Mouse (Mus musculus) lung, postnatal 0 days (tissue): ENCODE data around the gene Ctnnbl1. TPM values are rescaled to one million over a fixed set of nuclear protein-coding genes. Genes with fewer than 3 reads are reported as not detected.
A peak's percentile ranks its signal among the peaks of the same experiment; 100 is the strongest.

Experiments
- ATAC-seq: fragments of 200-750 bp; cut with Nextera tagmentation; 2 replicates; pipeline ENCODE4 v1.8.0; 2017; ENCODE audit warnings: moderate library complexity
- DNase-seq: peaks from one replicate; pipeline ENCODE4 v3.0.0-alpha.2; 2016; ENCODE audit warnings: low spot score
- H3K27ac ChIP-seq: fragments of 300-500 bp; sonication (generic); 2 replicates; pipeline ENCODE4 v1.5.1; 2014; ENCODE audit warnings: antibody characterized with exemption, mild to moderate bottlenecking, low read length, mixed read lengths
- H3K27me3 ChIP-seq: fragments of 300-500 bp; sonication (generic); replicated peaks from 2 replicates; pipeline ENCODE4 v1.6.1; 2014; ENCODE audit warnings: low read length, mixed read lengths; ENCODE audit not compliant: insufficient read depth
- H3K36me3 ChIP-seq: fragments of 300-500 bp; sonication (generic); 2 replicates; pipeline ENCODE4 v1.6.1; 2014; ENCODE audit warnings: low read length, mixed read lengths; ENCODE audit not compliant: insufficient read depth
- H3K4me1 ChIP-seq: fragments of 300-500 bp; sonication (generic); 2 replicates; pipeline ENCODE4 v1.6.1; 2014; ENCODE audit warnings: antibody characterized with exemption, low read depth, low read length, mixed read lengths; ENCODE audit not compliant: insufficient read depth
- H3K4me2 ChIP-seq: fragments of 300-500 bp; sonication (generic); replicated peaks from 2 replicates; pipeline ENCODE4 v1.6.1; 2014; ENCODE audit warnings: low read depth, mild to moderate bottlenecking, low read length, moderate library complexity, mixed read lengths
- H3K4me3 ChIP-seq: fragments of 300-500 bp; sonication (generic); 2 replicates; pipeline ENCODE4 v1.5.1; 2014; ENCODE audit warnings: low read depth, low read length
- H3K9ac ChIP-seq: fragments of 300-500 bp; sonication (generic); replicated peaks from 2 replicates; pipeline ENCODE4 v1.6.1; 2014; ENCODE audit warnings: low read depth, mild to moderate bottlenecking
- H3K9me3 ChIP-seq: fragments of 300-500 bp; sonication (generic); 2 replicates; pipeline ENCODE4 v1.6.1; 2016; ENCODE audit warnings: low read length, mixed read lengths
- CTCF ChIP-seq: IDR thresholded peaks from 2 replicates; pipeline ENCODE4 v1.5.1; 2016; ENCODE audit warnings: antibody characterized with exemption, mild to moderate bottlenecking
- EP300 ChIP-seq: IDR thresholded peaks from 2 replicates; pipeline ENCODE4 v1.6.1; 2016; ENCODE audit warnings: antibody characterized with exemption, mild to moderate bottlenecking, control low read depth
- WGBS: fragments of 180-500 bp; shearing (Covaris S2); extraction: QIAGEN DNeasy Blood & Tissue Kit; methylation state at CpG from one replicate; pipeline ENCODE4 v1.1.7; 2014; 5-methylcytosine and 5-hydroxymethylcytosine counted together
- polyA plus RNA-seq: library from polyadenylated mRNA; unstranded; fragments of >200 nt; fragmentation: Nextera tagmentation; extraction: Ambion mirVana; gene quantifications from 2 replicates; pipeline ENCODE4 v1.2.1, GENCODE M21; 2015

The Ctnnbl1 gene
- polyA plus RNA-seq, 1 experiment from 2014 or later = 30.8 TPM

- H3K9me3 ChIP-seq = no peaks in the 10 kb centered on the region
- no peak overlapping the region for H3K9ac ChIP-seq
- DNase-seq (no peak), ATAC-seq (peak; percentile 21; the same call in 1 of the 2 replicates)
- H3K4me3 ChIP-seq = no peak overlapping the region
- H3K4me1 ChIP-seq = no peaks in the 10 kb centered on the region
- no peak for TF ChIP-seq CTCF
- TF ChIP-seq EP300 = no peak
- no peak overlapping the region for H3K4me2 ChIP-seq
- WGBS = 63% methylated on average over 8 of the region's 8 CpGs
- H3K27ac ChIP-seq = no peak overlapping the region
- H3K27me3 ChIP-seq = no peaks in the 10 kb centered on the region
- no peaks in the 10 kb centered on the region for H3K36me3 ChIP-seq
These were observed 99.8 kb downstream of the Ctnnbl1 start for GRCm38 (mm10) chr2:157837050-157837449.

- TF ChIP-seq CTCF = no peak
- no peak for TF ChIP-seq EP300
- Histone ChIP-seq H3K9ac (no peak overlapping the region), H3K27me3 (no peaks in the 10 kb centered on the region), H3K9me3 (no peaks in the 10 kb centered on the region), H3K4me3 (no peak overlapping the region), H3K4me1 (no peaks in the 10 kb centered on the region), H3K27ac (no peak overlapping the region), H3K36me3 (no peaks in the 10 kb centered on the region), H3K4me2 (no peak overlapping the region)
- DNase-seq (no peak), ATAC-seq (no peak)
- WGBS = 81% methylated on average over 13 of the region's 13 CpGs
These were observed 101.2 kb downstream of the Ctnnbl1 start for GRCm38 (mm10) chr2:157838206-157838923.

- Histone ChIP-seq H3K9me3 (no peaks in the 10 kb centered on the region), H3K27me3 (no peaks in the 10 kb centered on the region), H3K27ac (no peak overlapping the region), H3K36me3 (no peaks in the 10 kb centered on the region), H3K9ac (no peak overlapping the region), H3K4me1 (no peaks in the 10 kb centered on the region), H3K4me2 (no peak overlapping the region), H3K4me3 (no peak overlapping the region)
- ATAC-seq (peak; percentile 43; the same call in 1 of the 2 replicates), DNase-seq (peak; percentile 38)
- no peak for TF ChIP-seq CTCF
- TF ChIP-seq EP300 = no peak
These were observed 103.5 kb downstream of the Ctnnbl1 start for GRCm38 (mm10) chr2:157840641-157841078.

GRCm38 (mm10) chr2:157841121-157841520 lies 103.9 kb downstream of the Ctnnbl1 start:
- H3K9ac ChIP-seq = no peak overlapping the region
- H3K9me3 ChIP-seq = no peaks in the 10 kb centered on the region
- TF ChIP-seq EP300 (no peak), CTCF (no peak)
- H3K4me2 ChIP-seq = no peak overlapping the region
- no peak overlapping the region for H3K4me3 ChIP-seq
- DNase-seq (no peak), ATAC-seq (no peak)
- 69% methylated on average over 6 of the region's 6 CpGs for WGBS
- no peaks in the 10 kb centered on the region for H3K36me3 ChIP-seq
- H3K27me3 ChIP-seq = no peaks in the 10 kb centered on the region
- H3K27ac ChIP-seq = no peak overlapping the region
- no peaks in the 10 kb centered on the region for H3K4me1 ChIP-seq

- Histone ChIP-seq H3K27me3 (no peaks in the 10 kb centered on the region), H3K4me3 (no peak overlapping the region), H3K27ac (no peak overlapping the region), H3K9ac (no peak overlapping the region), H3K36me3 (no peaks in the 10 kb centered on the region), H3K4me1 (no peaks in the 10 kb centered on the region), H3K9me3 (no peaks in the 10 kb centered on the region), H3K4me2 (no peak overlapping the region)
- DNase-seq (peak; percentile 30), ATAC-seq (peak; percentile 60)
- TF ChIP-seq EP300 (no peak), CTCF (no peak)
- 36% methylated on average over 2 of the region's 2 CpGs for WGBS
These were observed 107.5 kb downstream of the Ctnnbl1 start for GRCm38 (mm10) chr2:157844746-157845145.

GRCm38 (mm10) chr2:157845831-157846230 lies 108.6 kb downstream of the Ctnnbl1 start:
- H3K4me1 ChIP-seq = no peaks in the 10 kb centered on the region
- DNase-seq (no peak), ATAC-seq (no peak)
- no peak overlapping the region for H3K27ac ChIP-seq
- no peaks in the 10 kb centered on the region for H3K36me3 ChIP-seq
- WGBS = 91% methylated on average over 5 of the region's 5 CpGs
- H3K9me3 ChIP-seq = no peaks in the 10 kb centered on the region
- no peak for TF ChIP-seq EP300
- TF ChIP-seq CTCF = no peak
- H3K27me3 ChIP-seq = no peaks in the 10 kb centered on the region
- H3K9ac ChIP-seq = no peak overlapping the region
- no peak overlapping the region for H3K4me3 ChIP-seq
- no peak overlapping the region for H3K4me2 ChIP-seq
